Mouse (Mus musculus) myocyte (in vitro differentiated cells): ENCODE data around the gene Whrn. TPM values are rescaled to one million over a fixed set of nuclear protein-coding genes. Genes with fewer than 3 reads are reported as not detected.

ENCODE experiments used
- H3K27me3 ChIP-seq: one replicate; pipeline ENCODE4 v1.6.1; 2011; ENCODE audit not compliant: control insufficient read depth, insufficient read depth, insufficient read length
- H3K36me3 ChIP-seq: one replicate; pipeline ENCODE4 v1.6.1; 2011; ENCODE audit not compliant: control insufficient read depth, insufficient read depth
- H3K4me2 ChIP-seq: one replicate; pipeline ENCODE4 v1.6.1; 2011; ENCODE audit warnings: low read depth, control low read depth
- H3K4me3 ChIP-seq: one replicate; pipeline ENCODE4 v1.5.1; 2011; ENCODE audit warnings: mild to moderate bottlenecking, control low read depth, moderate library complexity
- H3K79me2 ChIP-seq: one replicate; pipeline ENCODE4 v1.6.1; 2011; ENCODE audit not compliant: control insufficient read depth, insufficient read depth
- H3ac ChIP-seq: one replicate; pipeline ENCODE4 v1.6.1; 2011; ENCODE audit not compliant: control insufficient read depth, insufficient read length
- CEBPB ChIP-seq: IDR thresholded peaks from 2 replicates; pipeline ENCODE4 v1.6.1; 2011; ENCODE audit warnings: mild to moderate bottlenecking, moderate library complexity; ENCODE audit not compliant: poor library complexity, insufficient read depth, severe bottlenecking
- E2F4 ChIP-seq: IDR thresholded peaks from one replicate; pipeline ENCODE4 v1.6.1; 2011; ENCODE audit warnings: mild to moderate bottlenecking, control low read depth, moderate library complexity; ENCODE audit not compliant: insufficient read depth
- MAX ChIP-seq: IDR thresholded peaks from one replicate; pipeline ENCODE4 v1.6.1; 2011; ENCODE audit warnings: low read depth, mild to moderate bottlenecking, control low read depth
- MYOD1 ChIP-seq, 3 experiments: IDR thresholded peaks; one replicate each; pipeline ENCODE4 v1.6.1; 2011; ENCODE audit warnings: control low read depth in 2 of 3, low read depth in 2 of 3, mild to moderate bottlenecking in 2 of 3, moderate library complexity in 1 of 3; ENCODE audit not compliant: insufficient read length in 2 of 3, control insufficient read depth in 1 of 3
- MYOG ChIP-seq, 3 experiments: IDR thresholded peaks; one replicate each; pipeline ENCODE4 v1.6.1; 2011; ENCODE audit warnings: control low read depth in 2 of 3, low read depth in 2 of 3, mild to moderate bottlenecking in 2 of 3; ENCODE audit not compliant: insufficient read length in 2 of 3, control insufficient read depth in 1 of 3, insufficient read depth in 1 of 3
- POLR2A ChIP-seq: IDR thresholded peaks from one replicate; pipeline ENCODE4 v1.6.1; 2011; ENCODE audit warnings: low read depth, mild to moderate bottlenecking, control low read depth, moderate library complexity; ENCODE audit not compliant: insufficient read length
- POLR2AphosphoS2 ChIP-seq: IDR thresholded peaks from one replicate; pipeline ENCODE4 v1.6.1; 2011; ENCODE audit warnings: low read depth, control low read depth; ENCODE audit not compliant: insufficient read length
- REST ChIP-seq: IDR thresholded peaks from one replicate; pipeline ENCODE4 v1.6.1; 2011; ENCODE audit warnings: mild to moderate bottlenecking, control low read depth, moderate library complexity; ENCODE audit not compliant: insufficient read depth, insufficient read length
- SRF ChIP-seq: IDR thresholded peaks from one replicate; pipeline ENCODE4 v1.6.1; 2011; ENCODE audit warnings: low read depth; ENCODE audit not compliant: control insufficient read depth, insufficient read length
- TCF12 ChIP-seq: IDR thresholded peaks from one replicate; pipeline ENCODE4 v1.6.1; 2011; ENCODE audit warnings: mild to moderate bottlenecking, control low read depth; ENCODE audit not compliant: poor library complexity, insufficient read depth, severe bottlenecking
- TCF3 ChIP-seq: IDR thresholded peaks from one replicate; pipeline ENCODE4 v1.6.1; 2011; ENCODE audit warnings: low read depth, control low read depth; ENCODE audit not compliant: insufficient read length
- USF1 ChIP-seq: IDR thresholded peaks from one replicate; pipeline ENCODE4 v1.6.1; 2011; ENCODE audit warnings: low read depth, mild to moderate bottlenecking, control low read depth, moderate library complexity
- polyA plus RNA-seq: library from polyadenylated mRNA; unstranded; fragments of >200 nt; fragmentation: generic; extraction: Trizol; gene quantifications from one replicate; pipeline ENCODE4 v1.2.1, GENCODE M21; 2012; ENCODE audit warnings: missing spikeins

The Whrn gene
- polyA plus RNA-seq, 1 experiment = 18.8 TPM

GRCm38 (mm10) chr4:63411222-63411621 lies 84.6 kb downstream of the Whrn start:
- H3K4me3 ChIP-seq = no peak overlapping the region
- H3K4me2 ChIP-seq = no peak overlapping the region
- H3K36me3 ChIP-seq = no peaks in the 10 kb centered on the region
- no peak overlapping the region for H3ac ChIP-seq
- H3K27me3 ChIP-seq = no peaks in the 10 kb centered on the region
- no peak for TF ChIP-seq USF1
- no peak for TF ChIP-seq POLR2AphosphoS2
- TF ChIP-seq MYOG (IDR thresholded peaks at IDR 0.05; ENCODE audit: control insufficient read depth in 1 of 3, insufficient read depth in 1 of 3, insufficient read length in 2 of 3, low read depth in 2 of 3) = no peak
- TF ChIP-seq POLR2A = no peak
- TF ChIP-seq MAX = no peak
- no peak for TF ChIP-seq SRF
- TF ChIP-seq MYOD1 (IDR thresholded peaks at IDR 0.05; ENCODE audit: control insufficient read depth in 1 of 3, insufficient read length in 2 of 3, low read depth in 2 of 3) = no peak
- TF ChIP-seq REST = no peak
- TF ChIP-seq TCF3 = no peak
- no peak for TF ChIP-seq TCF12
- TF ChIP-seq E2F4 = no peak
- TF ChIP-seq CEBPB = no peak
- H3K79me2 ChIP-seq = peaks cover 14% of the 10 kb centered on the region

GRCm38 (mm10) chr4:63410583-63410934 lies 85.2 kb downstream of the Whrn start:
- H3ac ChIP-seq = peak overlapping the region; percentile 12
- H3K4me2 ChIP-seq = peak overlapping the region; percentile 94
- H3K36me3 ChIP-seq = no peaks in the 10 kb centered on the region
- TF ChIP-seq SRF (no peak), E2F4 (peak; percentile 70), POLR2AphosphoS2 (peak; percentile 9), MYOG (IDR thresholded peaks at IDR 0.05; ENCODE audit: control insufficient read depth in 1 of 3, insufficient read depth in 1 of 3, insufficient read length in 2 of 3, low read depth in 2 of 3) (no peak), POLR2A (peak; percentile 26), USF1 (no peak)
- peak overlapping the region; percentile 59 for H3K4me3 ChIP-seq
- H3K79me2 ChIP-seq = peaks cover 20% of the 10 kb centered on the region
- no peaks in the 10 kb centered on the region for H3K27me3 ChIP-seq

DNA sequence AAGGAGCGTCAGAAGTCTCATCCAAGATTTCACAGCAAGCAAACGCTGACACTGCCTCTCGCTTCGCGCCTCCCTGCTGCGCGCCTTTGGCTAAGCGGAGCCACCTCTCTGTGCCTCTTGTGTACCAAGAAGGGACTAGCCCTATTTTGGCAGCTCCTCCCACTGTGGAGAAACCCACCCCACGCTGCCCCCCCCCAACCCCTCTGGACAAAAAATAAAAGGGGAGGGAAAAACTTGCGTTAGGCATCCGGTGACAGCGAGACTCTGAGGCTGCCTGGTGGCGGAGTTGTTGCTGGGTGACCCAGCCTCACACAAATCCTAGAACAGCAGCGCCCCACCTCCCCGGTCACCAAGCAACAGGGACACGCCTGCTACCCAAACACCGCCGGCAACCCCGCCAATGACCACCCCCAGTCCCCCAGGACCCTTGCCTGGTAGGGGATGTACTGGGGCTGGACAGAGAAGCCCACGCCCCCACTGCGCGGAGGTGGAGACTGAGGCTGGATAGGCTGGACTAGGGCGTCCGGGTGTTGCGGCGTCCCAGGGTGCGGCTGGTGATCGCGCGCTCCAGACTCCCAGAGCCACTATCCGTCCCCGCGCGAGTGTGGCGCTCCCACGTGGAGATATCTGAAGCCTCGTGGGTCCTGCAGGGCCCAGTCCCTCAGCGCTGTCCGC lies 85.7 kb downstream of the Whrn start:
- peak overlapping the region; percentile 59 for H3K4me3 ChIP-seq
- peak overlapping the region; percentile 12 for H3ac ChIP-seq
- peaks cover 22% of the 10 kb centered on the region for H3K79me2 ChIP-seq
- H3K36me3 ChIP-seq = no peaks in the 10 kb centered on the region
- TF ChIP-seq SRF (peak; percentile 49), POLR2A (peak; percentile 81), MAX (no peak), REST (no peak), E2F4 (no peak), MYOD1 (IDR thresholded peaks at IDR 0.05; ENCODE audit: control insufficient read depth in 1 of 3, insufficient read length in 2 of 3, low read depth in 2 of 3) (no peak), POLR2AphosphoS2 (peak; percentile 93)
- no peaks in the 10 kb centered on the region for H3K27me3 ChIP-seq
- H3K4me2 ChIP-seq = peak overlapping the region; percentile 94

DNA sequence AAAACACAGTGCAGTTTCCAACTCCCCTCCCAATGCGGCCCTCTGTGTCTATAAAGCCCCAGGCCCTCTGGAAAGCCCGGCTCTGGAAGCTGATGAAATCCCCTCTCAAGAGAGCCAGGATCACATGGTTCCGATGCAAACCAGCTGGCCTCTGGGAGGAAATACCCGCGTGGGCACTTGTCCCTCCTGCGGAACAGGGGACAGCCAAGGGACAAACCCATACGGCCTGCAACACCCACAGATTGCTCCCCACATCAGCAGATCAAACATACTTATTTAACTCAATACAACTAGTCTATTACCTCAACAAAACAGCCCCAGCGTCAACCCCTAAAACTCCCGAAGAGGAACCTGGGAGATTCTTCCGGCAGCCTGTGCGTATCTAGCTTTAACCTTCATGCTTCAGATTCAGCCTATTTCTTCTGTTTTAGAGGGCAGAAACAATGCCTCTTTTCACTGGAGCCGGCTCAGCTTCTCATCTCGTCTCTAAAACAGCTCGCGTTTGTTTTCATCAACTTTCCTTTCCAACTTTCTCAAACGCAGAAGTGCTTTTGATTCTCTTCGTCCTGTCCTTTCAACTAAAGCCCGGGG lies 86.4 kb downstream of the Whrn start:
- peak; percentile 40 for TF ChIP-seq USF1
- peak; percentile 77 for TF ChIP-seq POLR2AphosphoS2
- no peak for TF ChIP-seq TCF3
- peak; percentile 90; the same call in 1 of the 2 replicates for TF ChIP-seq CEBPB
- peak; percentile 85 for TF ChIP-seq POLR2A
- TF ChIP-seq SRF = no peak
- peak; percentile 13 for TF ChIP-seq TCF12
- TF ChIP-seq REST = no peak
- TF ChIP-seq E2F4 = no peak
- no peak for TF ChIP-seq MYOD1 (IDR thresholded peaks at IDR 0.05; ENCODE audit: control insufficient read depth in 1 of 3, insufficient read length in 2 of 3, low read depth in 2 of 3)
- TF ChIP-seq MAX = peak; percentile 45
- peak in 1 of 3 experiments; percentile 70 for TF ChIP-seq MYOG (IDR thresholded peaks at IDR 0.05; ENCODE audit: control insufficient read depth in 1 of 3, insufficient read depth in 1 of 3, insufficient read length in 2 of 3, low read depth in 2 of 3)
- H3K27me3 ChIP-seq = no peaks in the 10 kb centered on the region
- H3K4me2 ChIP-seq = peak overlapping the region; percentile 94
- no peaks in the 10 kb centered on the region for H3K36me3 ChIP-seq
- peak overlapping the region; percentile 35 for H3ac ChIP-seq
- peaks cover 22% of the 10 kb centered on the region for H3K79me2 ChIP-seq
- peak overlapping the region; percentile 59 for H3K4me3 ChIP-seq

- Histone ChIP-seq H3K36me3 (no peaks in the 10 kb centered on the region), H3K79me2 (peaks cover 22% of the 10 kb centered on the region), H3ac (peak overlapping the region; percentile 35), H3K4me2 (peak overlapping the region; percentile 94), H3K27me3 (no peaks in the 10 kb centered on the region), H3K4me3 (peak overlapping the region; percentile 59)
- TF ChIP-seq POLR2AphosphoS2 = peak; percentile 22
- peak; percentile 29 for TF ChIP-seq POLR2A
- TF ChIP-seq MAX = no peak
These were observed 87.1 kb downstream of the Whrn start for GRCm38 (mm10) chr4:63408649-63409048.
